In the genomic region with DNA sequence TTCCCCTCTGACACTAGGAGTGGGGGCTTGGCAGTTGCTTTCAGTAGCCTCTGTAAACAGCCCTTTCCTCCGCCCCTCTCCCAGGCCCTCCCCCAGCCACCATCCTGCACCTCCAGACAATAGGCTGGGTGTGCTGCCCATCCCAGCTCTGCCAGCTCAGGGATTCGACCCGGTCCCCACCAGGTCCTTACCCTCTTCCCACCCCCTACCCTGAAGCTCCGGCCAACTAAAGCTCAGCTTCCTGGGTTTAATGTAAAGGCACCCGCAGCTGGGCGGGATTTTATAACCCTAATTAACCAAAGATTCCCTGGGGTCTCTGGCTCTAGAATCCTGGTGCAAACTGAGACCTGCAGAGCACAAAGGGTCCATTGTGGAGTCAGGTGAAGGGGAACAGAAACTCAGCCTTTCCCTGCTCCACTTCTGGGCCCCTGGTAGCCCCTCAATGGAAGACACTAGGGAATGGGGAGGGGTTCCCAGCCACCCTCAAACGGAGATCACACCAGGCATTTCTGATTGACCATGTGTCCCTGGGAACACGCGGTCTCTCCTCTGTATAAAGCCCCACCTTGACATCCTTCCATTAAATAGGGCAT, we compare ENCODE assay signal across 13 mouse cellular contexts. TPM values are rescaled to one million over a fixed set of nuclear protein-coding genes. Genes with fewer than 3 reads are reported as not detected.
DNase-seq lines count a peak whose midpoint lies in the region; ATAC-seq and TF ChIP-seq lines count a peak whose summit lies in the region.
"Had no signal": no experiment of that assay in that cellular context is flagged by ENCODE, and none has a peak within 500 bp of the region (broad histone marks: within the 10 kb centered on the region; RNA-seq: fewer than 3 reads in every experiment).

No protein-coding gene starts in this region.

- no peak overlapping the region for H3K9ac ChIP-seq in embryonic facial prominence, embryonic 14.5 days (ENCODE audit: low read depth, low read length)
- no peak overlapping the region for H3K9ac ChIP-seq in hindbrain, embryonic 15.5 days
- no peak overlapping the region; the same call in 1 of the 2 replicates for H3K9ac ChIP-seq in midbrain, embryonic 16.5 days (ENCODE audit: low read depth, low read length)
- H3K9ac ChIP-seq: heart, embryonic 13.5 days had no signal

- ATAC-seq in embryonic facial prominence, embryonic 14.5 days (ENCODE audit: low read depth) = peak; percentile 47
- no peak for ATAC-seq in hindbrain, embryonic 15.5 days (ENCODE audit: low FRiP score, low read depth)
- ATAC-seq in midbrain, embryonic 16.5 days = no peak

- no peak for TF ChIP-seq CTCF in left cerebral cortex, adult 2 months (IDR thresholded peaks at IDR 0.05)

- H3K36me3 ChIP-seq in embryonic facial prominence, embryonic 14.5 days (ENCODE audit: control insufficient read depth, insufficient read depth, low read length) = no peaks in the 10 kb centered on the region
- no peaks in the 10 kb centered on the region for H3K36me3 ChIP-seq in hindbrain, embryonic 15.5 days
- H3K36me3 ChIP-seq in midbrain, embryonic 16.5 days (ENCODE audit: control insufficient read depth, insufficient read depth, low read length) = no peaks in the 10 kb centered on the region
- H3K36me3 ChIP-seq: G1E; heart, embryonic 13.5 days had no signal

- H3K4me3 ChIP-seq in embryonic facial prominence, embryonic 14.5 days (ENCODE audit: low read depth, low read length) = no peak overlapping the region
- no peak overlapping the region for H3K4me3 ChIP-seq in hindbrain, embryonic 15.5 days
- no peak overlapping the region for H3K4me3 ChIP-seq in midbrain, embryonic 16.5 days (ENCODE audit: low read depth, low read length)
- no peak overlapping the region for H3K4me3 ChIP-seq in left cerebral cortex, adult 2 months

- peak; percentile 31 for DNase-seq in embryo, embryonic 10 days (ENCODE audit: low spot score)
- peak; percentile 61 for DNase-seq in embryonic facial prominence, embryonic 14.5 days (ENCODE audit: low spot score)
- DNase-seq in adrenal gland, postnatal 36 days = no peak
- no peak for DNase-seq in left cerebral cortex, adult 2 months (ENCODE audit: extremely low spot score in 1 of 2, low spot score in 2 of 2)
- no peak for DNase-seq in lung, postnatal 10 days
- DNase-seq in lung, postnatal 14 days = no peak
- DNase-seq: cerebellum, adult 8-10 months; lung, postnatal 4 days had no signal

- no peaks in the 10 kb centered on the region for H3K9me3 ChIP-seq in embryonic facial prominence, embryonic 14.5 days (ENCODE audit: control insufficient read depth, low read length)
- no peaks in the 10 kb centered on the region for H3K9me3 ChIP-seq in hindbrain, embryonic 15.5 days
- H3K9me3 ChIP-seq in midbrain, embryonic 16.5 days (replicated peaks; ENCODE audit: control insufficient read depth, low read length, poor library complexity, severe bottlenecking) = no peaks in the 10 kb centered on the region
- H3K9me3 ChIP-seq: G1E; heart, embryonic 13.5 days had no signal

- peak overlapping the region; percentile 31 for H3K4me2 ChIP-seq in embryonic facial prominence, embryonic 14.5 days (ENCODE audit: low read depth, low read length)
- H3K4me2 ChIP-seq in hindbrain, embryonic 15.5 days = no peak overlapping the region
- no peak overlapping the region for H3K4me2 ChIP-seq in midbrain, embryonic 16.5 days (ENCODE audit: low read length)

- peak overlapping the region; percentile 12; the same call in 1 of the 2 replicates for H3K27ac ChIP-seq in embryonic facial prominence, embryonic 14.5 days (replicated peaks; ENCODE audit: low read depth, low read length)
- peak overlapping the region; percentile 75 for H3K27ac ChIP-seq in hindbrain, embryonic 15.5 days (replicated peaks)
- H3K27ac ChIP-seq in midbrain, embryonic 16.5 days (ENCODE audit: low read length) = peak overlapping the region; percentile 75
- no peak overlapping the region for H3K27ac ChIP-seq in left cerebral cortex, adult 2 months
- H3K27ac ChIP-seq: heart, embryonic 13.5 days; kidney, postnatal 0 days had no signal

- intact Hi-C loops in left cerebral cortex, adult 2 months (cut with DNase I) = no loop called here

- 9% methylated on average over 8 of the region's 9 CpGs for WGBS in embryonic facial prominence, embryonic 14.5 days
- 13% methylated on average over 9 of the region's 9 CpGs for WGBS in hindbrain, embryonic 15.5 days
- WGBS in midbrain, embryonic 16.5 days = 17% methylated on average over 9 of the region's 9 CpGs

- peaks cover 24% of the 10 kb centered on the region for H3K4me1 ChIP-seq in embryonic facial prominence, embryonic 14.5 days (ENCODE audit: control insufficient read depth, insufficient read depth, low read length)
- H3K4me1 ChIP-seq in hindbrain, embryonic 15.5 days (replicated peaks) = peaks cover 57% of the 10 kb centered on the region
- peaks cover 36% of the 10 kb centered on the region for H3K4me1 ChIP-seq in midbrain, embryonic 16.5 days (ENCODE audit: control insufficient read depth, insufficient read depth, low read length)

- H3K27me3 ChIP-seq in embryonic facial prominence, embryonic 14.5 days (replicated peaks; ENCODE audit: control insufficient read depth, insufficient read depth, low read length) = no peaks in the 10 kb centered on the region
- no peaks in the 10 kb centered on the region for H3K27me3 ChIP-seq in hindbrain, embryonic 15.5 days
- H3K27me3 ChIP-seq in midbrain, embryonic 16.5 days (ENCODE audit: control insufficient read depth, insufficient read depth, low read depth, low read length) = no peaks in the 10 kb centered on the region

RNA-seq across cellular contexts. Expression of gene Tmem115, which starts 53.2 kb away (rescaled TPM):
- 53.1 and 56.1 TPM in 2 replicates for polyA plus RNA-seq in embryonic facial prominence, embryonic 14.5 days (2014; fragmentation: Nextera tagmentation; extraction: Ambion mirVana)
- 48.1 and 48.5 TPM in 2 replicates for polyA plus RNA-seq in hindbrain, embryonic 15.5 days (2015; fragmentation: Nextera tagmentation; extraction: Ambion mirVana)
- 45.2 and 47.2 TPM in 2 replicates for polyA plus RNA-seq in midbrain, embryonic 16.5 days (2015; fragmentation: Nextera tagmentation; extraction: Ambion mirVana)
- 10 to 100 TPM; 43.7 to 49.9 TPM for total RNA-seq in adrenal gland, postnatal 36 days (2021)
- total RNA-seq in left cerebral cortex, adult 2 months (2021) = 10 to 100 TPM; 35.3 to 35.6 TPM

Comparison
In these comparisons a context has a peak if more than half of its experiments do, and no peak if none do; other contexts are left out.
1. DNase-seq: peak in embryo, embryonic 10 days (single experiment) and embryonic facial prominence, embryonic 14.5 days (single experiment); none in adrenal gland, postnatal 36 days (0 of 2), left cerebral cortex, adult 2 months (0 of 2), lung, postnatal 10 days (single experiment) and lung, postnatal 14 days (single experiment).